Mouse (Mus musculus): ENCODE results near the gene Cyp2w1.
A peak's percentile ranks its signal among the peaks of the same experiment; 100 is the strongest.

The Cyp2w1 gene

DNA sequence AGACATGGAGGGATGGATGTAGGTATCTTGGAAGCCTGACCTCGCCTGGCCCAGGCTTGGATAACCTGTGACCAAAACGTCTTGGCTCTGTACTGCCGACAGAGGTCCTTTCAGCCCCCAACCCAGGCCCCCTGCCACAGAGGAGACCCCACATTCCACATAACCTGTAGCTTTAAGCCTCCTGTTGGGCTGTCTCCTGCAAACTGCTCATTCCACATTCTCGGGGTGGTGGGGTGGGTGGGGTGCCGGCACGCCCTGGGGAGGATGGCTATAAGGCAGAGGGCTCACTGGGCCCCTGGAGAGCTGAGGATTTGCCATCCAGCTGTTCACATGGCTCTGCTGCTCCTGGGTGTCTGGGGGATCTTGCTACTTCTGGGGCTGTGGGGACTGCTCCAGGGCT is at the start of gene Cyp2w1:
Gene Cyp2w1, plus strand, starts transcription at position 301 of the 400 bp plus-strand sequence.
- no peak for DNase-seq (ENCODE audit: low spot score)

DNA sequence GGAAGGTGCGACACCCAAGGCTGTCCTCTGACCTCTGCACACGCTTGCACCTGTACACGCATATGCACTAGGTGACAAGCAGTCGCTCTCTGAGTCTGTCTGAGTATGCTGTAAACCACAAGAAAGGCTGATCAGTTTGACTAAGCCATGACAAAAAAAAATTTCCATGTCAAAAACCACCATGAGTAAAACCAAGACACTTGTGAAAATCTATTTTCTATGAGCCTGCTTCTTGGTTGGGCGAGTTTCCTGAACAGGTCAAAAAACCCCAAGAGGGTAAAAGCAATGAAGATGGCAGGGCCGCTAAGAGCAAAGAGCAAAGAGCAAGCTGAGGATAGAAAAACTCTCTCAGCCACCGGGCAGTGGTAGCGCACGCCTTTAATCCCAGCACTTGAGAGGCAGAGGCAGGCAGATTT is 48.8 kb upstream of the Cyp2w1 start:
- no peak for DNase-seq (ENCODE audit: low spot score)

DNA sequence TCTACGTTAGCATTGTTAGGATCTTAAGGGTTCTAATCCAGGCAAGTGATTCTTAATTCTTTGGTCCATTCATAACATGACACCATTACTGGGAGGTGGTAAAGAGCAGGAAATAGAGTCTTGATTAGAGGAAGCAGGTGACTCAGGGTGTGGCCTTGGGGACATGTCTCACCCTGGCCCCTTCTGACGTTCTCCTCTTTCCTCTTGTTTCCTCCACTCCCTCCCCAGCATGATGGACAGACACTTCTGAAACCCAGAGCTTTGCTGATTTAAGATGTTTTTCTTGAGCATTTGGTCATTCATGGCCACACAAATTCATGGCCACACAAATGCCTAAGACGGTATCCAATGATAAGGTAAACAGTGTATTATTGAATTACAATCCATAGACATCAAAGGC is 42.5 kb upstream of the Cyp2w1 start:
- DNase-seq (ENCODE audit: low spot score) = no peak

DNA sequence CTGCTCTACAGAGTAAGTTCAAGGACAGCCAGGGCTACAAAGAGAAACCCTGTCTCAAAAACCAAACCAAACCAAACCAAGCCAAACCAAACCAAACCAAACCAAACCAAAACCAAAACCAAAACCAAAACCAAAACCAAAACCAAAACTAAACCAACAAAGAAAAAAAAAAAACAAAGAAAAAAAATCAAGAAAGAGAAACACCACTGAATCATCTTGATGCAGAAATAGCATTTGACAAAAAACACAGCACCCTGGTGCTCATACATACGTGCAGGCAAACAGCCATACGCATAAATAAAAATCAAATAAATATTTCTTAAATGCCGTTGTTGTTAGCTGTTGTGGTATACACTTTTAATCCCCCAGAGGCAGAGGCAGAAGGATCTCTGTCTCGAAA is 41.9 kb upstream of the Cyp2w1 start:
- DNase-seq (ENCODE audit: low spot score) = no peak

DNA sequence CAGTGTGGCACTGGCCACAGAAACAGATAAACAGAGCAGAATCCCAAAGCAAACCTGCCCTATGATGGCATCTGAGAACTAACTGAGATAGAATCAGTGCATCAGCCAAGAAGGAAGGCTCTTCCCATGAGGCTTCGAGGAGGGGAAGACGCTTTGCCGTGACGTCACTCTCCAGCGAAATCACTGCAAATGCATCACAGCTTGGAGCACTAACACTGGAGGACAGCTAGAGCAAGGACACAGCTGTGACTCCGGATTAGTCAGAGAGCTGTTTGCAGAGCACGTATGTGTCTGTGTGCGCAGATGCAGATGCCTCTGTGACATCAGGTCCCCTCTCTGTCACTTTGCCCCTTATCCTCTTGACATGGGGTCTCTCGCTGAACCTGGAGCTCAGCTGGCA is 40.6 kb upstream of the Cyp2w1 start:
- no peak for DNase-seq (ENCODE audit: low spot score)

DNA sequence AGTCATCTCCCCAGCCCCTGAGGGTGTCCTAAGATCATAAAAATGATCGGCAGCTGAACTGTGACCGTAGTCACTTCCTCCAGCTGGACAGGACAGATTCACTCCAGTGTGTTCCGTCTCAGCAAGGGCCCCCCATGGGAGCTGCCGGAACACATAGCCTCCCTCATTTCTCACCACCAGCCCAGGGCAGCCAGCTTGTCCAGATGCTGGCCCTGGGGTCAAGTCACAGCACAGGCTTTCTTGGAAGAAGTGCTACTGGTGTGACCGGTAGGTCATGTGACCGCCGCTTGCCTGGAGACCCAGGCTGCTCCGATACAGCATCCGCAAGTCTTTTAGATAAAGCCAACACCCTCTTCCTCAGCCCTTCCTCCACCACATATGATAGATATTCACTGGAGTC is 38.9 kb upstream of the Cyp2w1 start:
- DNase-seq (ENCODE audit: low spot score) = no peak

DNA sequence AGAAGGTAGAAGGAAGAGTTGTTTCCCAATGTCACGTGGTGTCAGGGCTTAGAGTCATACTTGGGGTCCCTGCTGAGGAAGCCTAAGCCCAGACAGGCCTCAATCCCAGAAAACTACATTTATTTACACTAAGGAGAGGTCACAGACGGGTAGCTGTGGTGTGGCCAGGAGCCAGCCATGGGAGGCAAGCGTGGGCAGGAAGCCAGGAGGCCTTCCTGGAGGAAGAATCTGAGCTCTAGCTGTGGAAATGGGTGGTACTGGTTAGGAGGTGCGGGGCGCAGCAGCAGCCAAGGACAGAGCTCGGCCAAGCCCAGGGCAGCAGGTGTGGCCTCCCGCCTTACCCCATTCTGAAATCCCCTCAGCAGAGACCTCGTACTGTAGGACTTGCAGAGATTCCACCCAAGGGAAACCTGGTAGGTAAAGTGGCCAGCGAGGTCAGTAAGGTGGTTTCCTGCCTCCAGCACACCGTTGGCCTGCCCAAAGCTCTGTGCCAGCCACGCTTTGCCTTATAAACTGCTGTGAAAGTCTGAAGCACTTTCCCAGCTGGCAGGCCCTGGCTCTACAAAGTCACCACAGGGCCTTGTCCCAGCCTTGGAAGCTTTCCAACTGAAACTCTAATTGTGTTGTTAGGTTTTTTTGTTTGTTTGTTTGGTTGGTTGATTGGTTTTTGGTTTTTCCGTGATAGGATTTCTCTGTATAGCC is 37.3 kb upstream of the Cyp2w1 start:
- DNase-seq (ENCODE audit: low spot score) = no peak

DNA sequence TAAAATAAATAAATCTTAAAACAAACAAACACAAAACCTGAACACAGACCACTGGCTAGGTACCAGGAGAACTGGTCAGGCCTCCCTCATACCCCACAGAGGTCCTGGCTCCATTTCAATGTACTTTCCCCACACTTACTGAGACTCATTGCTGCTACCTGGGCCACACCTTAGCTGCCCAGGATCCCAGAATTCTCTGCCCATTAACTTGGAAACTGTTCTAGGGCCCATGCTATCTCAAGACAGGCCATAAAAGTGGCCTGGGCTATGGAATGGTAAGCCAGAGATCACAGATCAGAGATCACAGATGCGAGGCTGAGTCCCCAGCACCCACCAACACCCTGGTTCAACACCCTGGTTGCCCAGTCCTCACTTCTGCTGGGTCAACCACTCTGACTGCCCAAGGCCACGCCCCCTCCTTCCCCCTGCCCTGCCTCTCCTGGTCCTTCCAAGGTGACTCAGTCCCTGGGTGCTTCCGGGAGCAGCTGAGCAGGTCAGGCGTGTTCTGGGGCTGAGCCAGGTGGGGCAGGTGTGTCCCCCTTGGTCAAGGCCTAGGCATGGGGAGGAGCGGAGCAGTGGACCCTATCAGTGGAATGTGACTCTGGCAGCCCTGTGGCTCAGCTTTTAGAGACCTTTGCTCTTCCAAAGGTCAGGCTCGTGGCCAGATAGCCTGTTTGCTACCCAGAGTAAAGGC is 35.3 kb upstream of the Cyp2w1 start:
- no peak for DNase-seq (ENCODE audit: low spot score)

DNA sequence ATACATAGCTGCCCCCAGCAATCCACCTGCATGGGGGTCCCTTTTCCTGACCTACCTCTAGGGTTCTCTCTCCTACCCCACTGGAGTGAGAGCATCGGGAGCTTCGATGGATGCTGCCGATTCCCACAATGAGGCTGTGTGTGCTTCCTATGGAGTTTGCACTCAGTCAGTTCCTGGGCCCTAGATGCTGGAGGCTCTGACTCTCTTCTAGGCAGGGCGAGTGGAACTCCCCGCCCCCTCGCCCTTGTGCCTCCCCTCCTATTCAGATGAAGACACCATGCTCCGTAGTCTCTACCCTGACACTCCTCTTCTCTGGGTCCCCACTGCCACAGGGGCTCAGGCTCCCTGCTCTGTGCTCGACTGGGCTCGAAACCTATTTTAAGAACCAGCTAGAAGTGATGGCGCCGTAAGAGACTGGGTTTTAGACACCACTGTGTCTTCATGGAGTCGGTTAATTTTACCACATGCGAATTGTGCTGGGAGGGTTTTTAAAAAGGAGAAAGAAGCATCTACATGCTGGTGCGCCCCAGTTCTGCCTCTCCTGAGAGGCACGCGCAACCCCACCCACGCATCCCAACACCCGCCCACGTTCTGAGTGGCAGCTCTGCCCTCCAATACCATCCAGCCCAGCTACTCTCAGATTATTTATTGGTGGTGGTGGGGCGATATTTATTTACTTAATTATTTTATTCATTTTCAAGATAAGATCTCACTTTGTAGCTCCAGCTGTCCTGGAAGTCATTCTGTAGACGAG is 34.5 kb upstream of the Cyp2w1 start:
- no peak for DNase-seq (ENCODE audit: low spot score)

DNA sequence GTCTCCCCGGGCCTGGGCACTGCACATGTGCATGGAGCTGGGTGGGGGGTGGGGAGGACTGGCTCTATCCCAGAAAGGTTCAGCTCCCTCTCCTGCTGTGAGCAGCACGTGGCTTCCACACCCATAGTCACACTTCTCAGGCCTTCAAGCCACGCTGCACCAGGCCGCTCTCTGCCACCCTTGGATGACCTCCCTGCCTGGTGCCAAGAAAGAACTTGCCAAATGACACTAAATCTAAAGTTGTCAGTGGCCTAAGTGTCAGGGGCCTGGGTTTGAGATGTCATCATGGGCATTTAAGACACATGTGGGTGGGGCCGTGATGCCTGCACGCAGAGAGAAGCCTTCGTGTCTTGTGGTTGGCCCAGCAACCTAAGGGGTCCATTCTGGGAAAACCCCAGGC is 32.0 kb upstream of the Cyp2w1 start:
- DNase-seq (ENCODE audit: low spot score) = no peak

DNA sequence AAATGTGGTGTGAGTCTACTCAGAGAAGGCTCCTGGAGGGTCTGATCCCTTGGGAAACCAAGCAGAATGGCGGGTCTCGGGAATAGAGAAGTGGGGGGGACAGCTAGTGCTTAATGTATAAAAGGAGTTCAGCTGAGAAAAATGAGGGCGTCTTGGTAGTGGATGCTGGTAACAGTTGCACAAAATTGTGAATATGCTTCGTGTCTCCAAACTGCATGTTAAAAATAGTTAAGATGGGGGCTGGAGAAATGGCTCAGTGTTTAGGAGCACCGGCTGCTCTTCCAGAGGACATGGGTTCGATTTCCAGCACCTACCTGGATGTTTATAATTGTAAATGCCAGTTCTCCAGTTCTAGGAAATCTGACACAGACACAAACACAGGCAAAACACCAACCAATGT is 31.1 kb upstream of the Cyp2w1 start:
- DNase-seq (ENCODE audit: low spot score) = no peak

DNA sequence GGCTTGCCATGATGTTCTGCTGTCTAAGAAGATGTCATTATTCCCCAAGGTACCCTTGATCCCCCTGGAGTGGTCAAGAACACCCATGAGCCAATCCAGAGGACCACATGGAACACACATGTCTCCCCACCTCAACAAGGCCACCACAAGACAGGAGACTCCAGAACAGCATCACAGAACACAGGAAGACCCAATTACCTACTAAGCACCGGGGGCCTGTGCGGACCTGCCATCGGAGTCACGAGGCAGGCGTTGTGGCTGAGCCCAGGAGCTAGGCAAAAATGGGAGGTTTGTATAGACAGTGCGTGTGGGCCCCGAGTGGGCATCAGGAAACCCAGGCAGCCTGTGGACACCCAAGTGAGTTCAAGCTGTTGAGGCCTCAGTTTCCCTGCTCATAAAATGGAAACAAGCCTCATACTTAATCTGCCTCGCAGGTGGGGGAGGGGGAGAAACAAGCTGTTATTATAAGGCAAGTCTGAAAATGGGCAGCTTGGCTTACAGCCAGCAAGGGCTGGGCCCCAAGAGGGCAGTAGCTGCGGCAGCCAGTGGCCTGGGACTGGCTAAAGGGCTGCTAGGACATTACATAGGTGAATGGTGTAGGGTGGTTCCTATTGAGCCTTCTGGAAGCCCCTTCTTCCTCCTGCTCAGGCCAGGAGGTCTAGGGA is 29.0 kb upstream of the Cyp2w1 start:
- no peak for DNase-seq (ENCODE audit: low spot score)

DNA sequence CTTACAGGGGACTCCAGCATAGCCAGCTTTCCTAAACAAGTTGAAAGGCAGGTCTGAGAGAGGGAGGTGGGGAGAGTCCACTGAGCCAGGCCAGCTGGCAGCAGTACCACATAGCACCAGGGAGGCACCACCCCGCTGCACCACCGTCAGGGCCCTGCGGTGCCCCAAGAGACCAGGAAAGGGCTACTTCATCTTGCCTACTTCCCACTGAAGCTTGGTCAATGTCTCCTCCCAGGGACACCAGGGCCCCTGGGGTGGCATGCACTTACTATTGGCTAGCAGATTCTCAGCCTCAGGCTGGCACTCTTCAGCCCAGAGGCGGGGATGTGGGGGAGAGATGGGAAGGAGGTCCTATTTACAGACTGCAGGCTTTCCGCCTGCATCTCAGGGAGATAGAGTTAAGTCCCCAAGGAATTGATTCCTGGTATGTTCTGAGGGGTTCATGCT is 28.3 kb upstream of the Cyp2w1 start:
- no peak for DNase-seq (ENCODE audit: low spot score)

DNA sequence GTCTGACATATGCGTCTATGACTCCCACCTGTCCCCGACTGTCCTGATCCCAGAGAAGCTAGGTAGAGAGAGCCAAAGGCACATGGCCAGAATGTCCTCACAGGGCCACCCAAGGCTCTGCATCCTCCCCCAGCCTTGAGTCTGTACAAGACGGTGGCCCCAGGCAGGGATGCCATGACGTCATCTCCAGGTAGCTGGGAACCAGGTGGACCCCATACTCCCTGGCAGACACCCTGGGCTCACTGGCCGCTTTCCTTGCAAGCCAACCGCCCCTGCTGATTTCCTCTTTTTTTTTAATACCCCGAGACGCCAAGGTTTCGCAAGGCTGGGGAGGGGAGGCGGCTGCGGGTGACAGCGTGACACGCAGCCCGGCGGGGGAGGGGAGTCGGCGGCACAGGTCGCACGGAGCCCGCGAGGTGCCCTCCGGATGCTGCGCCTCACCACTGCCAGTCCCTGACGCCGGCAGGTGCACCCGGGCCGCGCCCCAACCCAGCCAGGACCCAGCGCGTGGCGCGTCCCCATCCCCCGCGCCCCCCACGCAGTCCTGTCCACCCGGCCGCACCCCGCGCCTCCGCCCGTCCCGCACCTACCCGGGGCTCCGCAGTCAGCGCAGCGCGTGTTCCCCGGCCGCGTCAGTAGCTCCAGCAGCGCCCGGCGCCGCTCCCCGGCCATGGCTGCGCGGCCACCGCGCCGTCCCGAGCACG is 27.6 kb upstream of the Cyp2w1 start:
- DNase-seq (ENCODE audit: low spot score) = no peak

DNA sequence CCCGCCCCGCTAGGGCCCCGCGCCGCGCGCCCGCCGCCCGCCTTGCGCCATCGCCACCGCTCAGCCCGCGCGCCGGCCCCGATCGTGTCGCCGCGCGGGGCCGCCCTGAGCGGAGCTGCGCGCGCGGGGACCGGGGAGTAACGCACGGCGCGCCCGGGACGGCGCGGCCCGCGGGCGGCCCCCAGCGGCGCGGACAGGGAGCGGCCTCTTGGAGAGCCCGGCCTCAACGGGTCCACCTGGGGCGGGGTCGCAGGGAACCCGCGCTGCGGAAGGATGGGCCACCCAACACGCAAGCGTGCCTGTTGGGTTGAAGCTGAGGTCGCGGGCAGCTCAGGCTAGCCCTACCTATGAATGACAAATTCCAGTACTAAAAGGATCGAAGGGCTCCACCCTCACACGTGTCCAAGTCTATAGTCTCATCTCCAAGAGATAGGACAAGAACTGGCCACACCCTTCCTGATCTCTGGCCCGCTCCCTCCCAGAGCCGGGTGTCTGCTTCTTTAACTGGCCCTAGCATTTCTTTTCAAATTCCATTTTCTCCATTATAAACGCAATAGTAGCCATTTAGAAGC is 26.9 kb upstream of the Cyp2w1 start, which contains the start of gene Adap1:
Gene Adap1, minus strand, starts transcription at position 228 of the 572 bp plus-strand sequence.
- DNase-seq (ENCODE audit: low spot score) = no peak

DNA sequence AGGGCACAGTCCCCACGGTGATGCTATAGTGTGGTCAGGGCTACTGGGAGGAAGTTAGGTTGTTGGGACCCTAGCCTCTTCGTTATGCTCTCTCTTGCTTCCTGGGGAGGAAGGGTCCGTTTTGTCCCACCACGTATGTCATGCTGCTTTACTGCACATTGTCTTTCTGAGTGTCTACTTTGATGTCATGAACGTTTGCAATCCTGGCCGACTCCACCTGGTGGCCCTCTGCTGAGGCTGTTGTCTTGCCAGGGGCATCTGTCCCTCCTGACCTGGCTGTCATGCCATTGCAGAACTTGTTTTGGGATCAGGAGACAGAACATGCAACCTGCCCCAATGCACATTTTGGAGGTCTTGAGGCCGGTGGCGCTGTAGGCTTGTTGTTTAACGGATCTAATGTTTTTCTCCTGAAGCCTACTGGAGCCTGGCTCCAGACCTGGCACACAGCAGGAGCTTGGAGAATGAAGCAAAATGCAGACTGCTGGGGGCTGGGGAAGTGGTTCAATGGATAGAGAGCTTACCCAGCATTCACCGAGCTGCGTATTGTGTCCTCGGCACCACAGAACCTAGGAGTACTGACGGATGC is 26.2 kb upstream of the Cyp2w1 start:
- DNase-seq (ENCODE audit: low spot score) = no peak

DNA sequence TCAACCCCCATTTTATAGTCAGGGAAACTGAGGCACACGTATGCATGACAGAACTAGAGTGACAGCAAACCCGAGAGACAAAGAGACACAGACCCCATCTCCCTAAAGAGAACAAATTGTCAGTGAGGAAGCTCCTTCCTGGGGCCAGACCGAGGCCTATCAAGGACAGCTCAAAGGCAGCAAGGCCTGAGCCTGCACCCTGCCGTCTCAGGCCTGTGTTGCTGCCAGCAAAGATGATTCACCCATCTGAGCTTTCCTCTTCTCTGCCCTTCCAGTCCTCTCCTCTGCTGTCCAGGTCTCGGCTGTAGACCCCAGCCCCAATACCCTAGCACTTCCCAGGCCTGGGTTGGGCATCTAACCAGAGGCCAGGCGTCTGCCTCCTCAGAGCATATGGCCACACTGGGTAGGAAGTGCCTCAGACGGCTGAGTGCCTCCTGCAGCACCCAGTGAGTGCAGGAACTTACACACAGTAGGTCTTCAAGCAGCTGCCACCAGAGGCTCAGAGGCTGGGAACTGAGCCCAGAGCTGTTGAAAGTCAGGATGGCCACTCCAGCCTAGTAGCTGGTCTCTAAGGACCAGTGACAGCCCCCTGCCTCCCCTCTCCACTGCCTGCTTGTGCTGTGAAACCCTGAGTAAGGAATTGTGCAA is 25.3 kb upstream of the Cyp2w1 start:
- DNase-seq (ENCODE audit: low spot score) = no peak

DNA sequence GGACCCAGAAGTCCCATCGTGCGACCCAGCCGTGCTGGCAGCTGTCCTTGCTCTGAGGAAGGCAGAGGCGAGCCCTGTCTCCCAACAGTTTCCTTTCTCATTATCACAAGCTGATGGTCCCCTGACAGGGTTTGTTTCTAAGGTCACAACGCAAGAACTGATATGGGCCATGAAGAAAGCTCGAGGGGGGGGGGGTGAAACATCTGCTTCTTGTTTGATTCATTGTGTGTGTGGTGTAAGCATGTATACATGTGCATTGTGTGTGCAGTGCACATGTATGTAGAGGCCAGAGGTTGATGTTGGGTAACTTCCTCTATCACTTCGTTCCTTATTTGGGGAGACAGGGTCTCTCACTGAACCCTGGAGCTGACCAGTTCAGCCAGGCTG is 24.8 kb upstream of the Cyp2w1 start:
- DNase-seq (ENCODE audit: low spot score) = no peak

DNA sequence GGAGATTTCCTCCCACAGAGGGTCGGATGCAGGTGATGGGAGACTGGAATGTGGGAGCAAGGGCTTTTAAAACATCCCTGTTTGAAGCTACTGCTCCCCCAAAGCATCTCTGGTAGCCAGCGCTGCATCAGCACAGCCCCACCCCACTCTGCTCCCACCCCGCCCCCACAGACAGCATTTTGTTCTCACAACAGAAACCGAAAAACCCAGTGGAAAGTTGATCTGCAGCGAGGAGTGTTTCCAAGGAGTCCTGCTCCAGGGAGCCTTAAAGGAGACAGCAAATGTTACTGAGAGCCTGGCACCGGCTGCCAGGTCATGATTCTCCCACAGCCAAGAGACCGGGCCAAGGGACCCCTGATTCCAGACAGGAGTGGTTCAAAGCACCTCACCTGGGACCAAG is 21.7 kb upstream of the Cyp2w1 start:
- DNase-seq (ENCODE audit: low spot score) = no peak

DNA sequence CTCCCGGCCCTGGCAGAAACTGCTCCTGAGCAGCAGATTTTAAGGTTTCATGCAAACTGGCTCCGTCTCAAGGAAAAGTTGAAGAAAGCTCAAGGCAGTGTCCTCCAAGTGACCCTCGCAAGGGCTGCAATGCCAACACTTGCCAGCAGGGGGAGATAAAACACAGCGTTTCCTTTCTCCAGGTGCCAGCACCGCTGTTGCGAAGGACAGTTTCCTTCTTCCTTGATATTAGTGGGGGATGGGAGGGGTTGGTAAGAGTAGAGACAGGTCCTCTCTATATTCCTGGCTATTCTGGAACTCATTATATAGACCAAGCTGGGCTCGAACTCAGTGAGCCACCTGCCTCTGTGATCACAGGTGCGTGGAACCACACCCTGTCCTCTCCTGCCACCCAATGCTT is 20.7 kb upstream of the Cyp2w1 start:
- peak; percentile 79 for DNase-seq (ENCODE audit: low spot score)

Data from ovary, postnatal 10 days (tissue).